Mouse (Mus musculus) embryonic facial prominence, embryonic 13.5 days (tissue): ENCODE measurements around the gene Itga3. TPM values are rescaled to one million over a fixed set of nuclear protein-coding genes. Genes with fewer than 3 reads are reported as not detected.

Experiments
- ATAC-seq: fragments of 200-750 bp; cut with Nextera tagmentation; 2 replicates; pipeline ENCODE4 v1.8.0; 2017; ENCODE audit warnings: low read depth; ENCODE audit not compliant: insufficient number of reproducible peaks, insufficient read depth, low FRiP score, low TSS enrichment
- H3K27ac ChIP-seq: fragments of 300-500 bp; sonication (generic); 2 replicates; pipeline ENCODE4 v1.5.1; 2015; ENCODE audit warnings: moderate library complexity, mild to moderate bottlenecking, inconsistent platforms
- H3K27me3 ChIP-seq: fragments of 300-500 bp; sonication (generic); 2 replicates; pipeline ENCODE4 v1.6.1; 2015; ENCODE audit warnings: mild to moderate bottlenecking, inconsistent platforms
- H3K36me3 ChIP-seq: fragments of 300-500 bp; sonication (generic); 2 replicates; pipeline ENCODE4 v1.6.1; 2015; ENCODE audit warnings: mild to moderate bottlenecking, inconsistent platforms
- H3K4me1 ChIP-seq: fragments of 300-500 bp; sonication (generic); 2 replicates; pipeline ENCODE4 v1.6.1; 2015; ENCODE audit warnings: inconsistent platforms
- H3K4me2 ChIP-seq: fragments of 300-500 bp; sonication (generic); 2 replicates; pipeline ENCODE4 v1.6.1; 2015; ENCODE audit warnings: moderate library complexity, mild to moderate bottlenecking, inconsistent platforms
- H3K4me3 ChIP-seq: fragments of 300-500 bp; sonication (generic); 2 replicates; pipeline ENCODE4 v1.5.1; 2015; ENCODE audit warnings: mild to moderate bottlenecking, inconsistent platforms
- H3K9ac ChIP-seq: fragments of 300-500 bp; sonication (generic); 2 replicates; pipeline ENCODE4 v1.6.1; 2015; ENCODE audit warnings: mild to moderate bottlenecking, inconsistent platforms
- H3K9me3 ChIP-seq: fragments of 300-500 bp; sonication (generic); 2 replicates; pipeline ENCODE4 v1.6.1; 2016; ENCODE audit warnings: inconsistent platforms
- WGBS: fragments of 180-500 bp; shearing (Covaris S2); methylation state at CpG from one replicate; pipeline ENCODE4 v1.1.7; 2015; ENCODE audit warnings: mixed read lengths; 5-methylcytosine and 5-hydroxymethylcytosine counted together
- polyA plus RNA-seq: library from polyadenylated mRNA; unstranded; fragments of >200 nt; fragmentation: Nextera tagmentation; extraction: Ambion mirVana; gene quantifications from 2 replicates; pipeline ENCODE4 v1.2.1, GENCODE M21; 2015

Gene Itga3
- polyA plus RNA-seq, 1 experiment from 2014 or later: 7.0 TPM

GRCm38 (mm10) chr11:95038818-95039655, 37.6 kb downstream of the Itga3 start:
- Histone ChIP-seq H3K4me1 (peaks cover 16% of the 10 kb centered on the region), H3K9me3 (no peaks in the 10 kb centered on the region), H3K27ac (no peak overlapping the region), H3K4me2 (no peak overlapping the region), H3K36me3 (peaks cover 40% of the 10 kb centered on the region), H3K9ac (no peak overlapping the region), H3K27me3 (no peaks in the 10 kb centered on the region), H3K4me3 (no peak overlapping the region)
- ATAC-seq: no peak
- 77% methylated on average over 13 of the region's 13 CpGs for WGBS

GRCm38 (mm10) chr11:95038156-95038817, 38.3 kb downstream of the Itga3 start:
- ATAC-seq: no peak
- Histone ChIP-seq H3K27ac (no peak overlapping the region), H3K4me3 (no peak overlapping the region), H3K4me2 (no peak overlapping the region), H3K36me3 (peaks cover 40% of the 10 kb centered on the region), H3K9ac (0 out of 2 replicates have a peak overlapping the region, but pooled peaks have one; percentile 3), H3K4me1 (peaks cover 16% of the 10 kb centered on the region), H3K27me3 (no peaks in the 10 kb centered on the region), H3K9me3 (no peaks in the 10 kb centered on the region)
- 69% methylated on average over 14 of the region's 14 CpGs for WGBS

GRCm38 (mm10) chr11:95037306-95037705, 39.3 kb downstream of the Itga3 start:
- no peaks in the 10 kb centered on the region for H3K9me3 ChIP-seq
- no peak overlapping the region for H3K4me3 ChIP-seq
- H3K36me3 ChIP-seq: peaks cover 40% of the 10 kb centered on the region
- H3K27ac ChIP-seq: no peak overlapping the region
- ATAC-seq: no peak
- H3K9ac ChIP-seq: no peak overlapping the region
- H3K27me3 ChIP-seq: no peaks in the 10 kb centered on the region
- no peak overlapping the region for H3K4me2 ChIP-seq
- 65% methylated on average over 6 of the region's 6 CpGs for WGBS
- H3K4me1 ChIP-seq: peaks cover 16% of the 10 kb centered on the region

GRCm38 (mm10) chr11:95036521-95036920, 40.1 kb downstream of the Itga3 start:
- H3K9me3 ChIP-seq: no peaks in the 10 kb centered on the region
- H3K4me1 ChIP-seq: peaks cover 10% of the 10 kb centered on the region
- H3K27me3 ChIP-seq: no peaks in the 10 kb centered on the region
- no peak overlapping the region for H3K4me2 ChIP-seq
- no peak overlapping the region for H3K4me3 ChIP-seq
- peak overlapping the region; percentile 51; the same call in 1 of the 2 replicates for H3K9ac ChIP-seq
- no peak for ATAC-seq
- no peak overlapping the region for H3K27ac ChIP-seq
- H3K36me3 ChIP-seq: peaks cover 48% of the 10 kb centered on the region
- 90% methylated on average over 5 of the region's 5 CpGs for WGBS

GRCm38 (mm10) chr11:95034902-95035301, 41.7 kb downstream of the Itga3 start:
- Histone ChIP-seq H3K9me3 (no peaks in the 10 kb centered on the region), H3K4me3 (no peak overlapping the region), H3K9ac (no peak overlapping the region), H3K4me2 (no peak overlapping the region), H3K36me3 (peaks cover 50% of the 10 kb centered on the region), H3K27me3 (no peaks in the 10 kb centered on the region), H3K4me1 (peaks cover 2% of the 10 kb centered on the region), H3K27ac (no peak overlapping the region)
- no peak for ATAC-seq
- WGBS: 59% methylated on average over 10 of the region's 10 CpGs

GRCm38 (mm10) chr11:95033617-95034016, 43.0 kb downstream of the Itga3 start:
- Histone ChIP-seq H3K27me3 (no peaks in the 10 kb centered on the region), H3K4me2 (no peak overlapping the region), H3K4me1 (no peaks in the 10 kb centered on the region), H3K9ac (no peak overlapping the region), H3K4me3 (no peak overlapping the region), H3K27ac (no peak overlapping the region), H3K9me3 (no peaks in the 10 kb centered on the region), H3K36me3 (peaks cover 57% of the 10 kb centered on the region)
- no peak for ATAC-seq
- WGBS: 69% methylated on average over 14 of the region's 14 CpGs

- no peak overlapping the region for H3K4me2 ChIP-seq
- no peak for ATAC-seq
- no peaks in the 10 kb centered on the region for H3K4me1 ChIP-seq
- peaks cover 56% of the 10 kb centered on the region for H3K36me3 ChIP-seq
- no peak overlapping the region for H3K27ac ChIP-seq
- H3K4me3 ChIP-seq: no peak overlapping the region
- no peaks in the 10 kb centered on the region for H3K27me3 ChIP-seq
- H3K9ac ChIP-seq: no peak overlapping the region
- H3K9me3 ChIP-seq: no peaks in the 10 kb centered on the region
- 32% methylated on average over 6 of the region's 6 CpGs for WGBS
These were observed 43.7 kb downstream of the Itga3 start for GRCm38 (mm10) chr11:95032945-95033344.

- Histone ChIP-seq H3K27me3 (no peaks in the 10 kb centered on the region), H3K36me3 (peaks cover 67% of the 10 kb centered on the region), H3K4me3 (no peak overlapping the region), H3K27ac (0 out of 2 replicates have a peak overlapping the region, but pooled peaks have one; percentile 16), H3K4me1 (no peaks in the 10 kb centered on the region), H3K9ac (no peak overlapping the region), H3K4me2 (no peak overlapping the region), H3K9me3 (no peaks in the 10 kb centered on the region)
- 43% methylated on average over 13 of the region's 13 CpGs for WGBS
- no peak for ATAC-seq
These were observed 48.6 kb downstream of the Itga3 start for GRCm38 (mm10) chr11:95027850-95028470.

GRCm38 (mm10) chr11:95026849-95027248, 49.8 kb downstream of the Itga3 start:
- WGBS: 86% methylated on average over 6 of the region's 6 CpGs
- H3K4me1 ChIP-seq: no peaks in the 10 kb centered on the region
- peaks cover 73% of the 10 kb centered on the region for H3K36me3 ChIP-seq
- no peaks in the 10 kb centered on the region for H3K27me3 ChIP-seq
- H3K9me3 ChIP-seq: no peaks in the 10 kb centered on the region
- no peak overlapping the region for H3K4me3 ChIP-seq
- peak overlapping the region; percentile 11; the same call in 1 of the 2 replicates for H3K9ac ChIP-seq
- no peak overlapping the region for H3K4me2 ChIP-seq
- no peak for ATAC-seq
- no peak overlapping the region for H3K27ac ChIP-seq

GRCm38 (mm10) chr11:95026090-95026542, 50.5 kb downstream of the Itga3 start:
- ATAC-seq: no peak
- no peaks in the 10 kb centered on the region for H3K4me1 ChIP-seq
- H3K4me3 ChIP-seq: no peak overlapping the region
- no peaks in the 10 kb centered on the region for H3K27me3 ChIP-seq
- 68% methylated on average over 6 of the region's 6 CpGs for WGBS
- H3K4me2 ChIP-seq: no peak overlapping the region
- H3K36me3 ChIP-seq: peaks cover 77% of the 10 kb centered on the region
- H3K9me3 ChIP-seq: no peaks in the 10 kb centered on the region
- H3K27ac ChIP-seq: no peak overlapping the region
- H3K9ac ChIP-seq: no peak overlapping the region

- 92% methylated on average over 11 of the region's 11 CpGs for WGBS
- no peaks in the 10 kb centered on the region for H3K27me3 ChIP-seq
- H3K36me3 ChIP-seq: peaks cover 84% of the 10 kb centered on the region
- no peaks in the 10 kb centered on the region for H3K9me3 ChIP-seq
- ATAC-seq: no peak
- no peaks in the 10 kb centered on the region for H3K4me1 ChIP-seq
- H3K4me2 ChIP-seq: no peak overlapping the region
- no peak overlapping the region for H3K4me3 ChIP-seq
- no peak overlapping the region for H3K9ac ChIP-seq
- no peak overlapping the region for H3K27ac ChIP-seq
These were observed 51.2 kb downstream of the Itga3 start for GRCm38 (mm10) chr11:95025227-95026012.
